Mouse (Mus musculus): ENCODE results near the gene Park7.

- TF ChIP-seq CTCF (IDR thresholded peaks at IDR 0.05; ENCODE audit: insufficient read depth, low read depth, low read length) (no peak), POLR2A (IDR thresholded peaks at IDR 0.05; ENCODE audit: insufficient read depth, low read depth, low read length) (no peak)
Observed at GRCm38 (mm10) chr4:150891308-150891707, 22.9 kb downstream of the Park7 start.

Data from olfactory bulb, adult 2 months (tissue).